Mouse (Mus musculus): Measurements from ENCODE around the gene Tmcc3. TPM values are rescaled to one million over a fixed set of nuclear protein-coding genes. Genes with fewer than 3 reads are reported as not detected.

Gene Tmcc3
- polyA plus RNA-seq, 1 experiment from 2014 or later = 7.5 TPM

GRCm38 (mm10) chr10:94298471-94298870 is 13.3 kb upstream of the Tmcc3 start, which contains the start of gene Gm4792:
Gene Gm4792 (minus strand): TSS chr10:94298703.
- Histone ChIP-seq H3K9me3 (no peaks in the 10 kb centered on the region), H3K9ac (replicated peaks) (no peak within 1 kb of the TSS), H3K4me1 (peaks cover 17% of the 10 kb centered on the region), H3K27me3 (no peaks in the 10 kb centered on the region), H3K4me2 (replicated peaks) (no peak within 1 kb of the TSS), H3K27ac (replicated peaks) (no peak within 1 kb of the TSS), H3K4me3 (no peak within 1 kb of the TSS), H3K36me3 (no peaks in the 10 kb centered on the region)
- no peak for ATAC-seq (replicated peaks)
- WGBS = 87% methylated on average over 3 of the region's 3 CpGs

DNA sequence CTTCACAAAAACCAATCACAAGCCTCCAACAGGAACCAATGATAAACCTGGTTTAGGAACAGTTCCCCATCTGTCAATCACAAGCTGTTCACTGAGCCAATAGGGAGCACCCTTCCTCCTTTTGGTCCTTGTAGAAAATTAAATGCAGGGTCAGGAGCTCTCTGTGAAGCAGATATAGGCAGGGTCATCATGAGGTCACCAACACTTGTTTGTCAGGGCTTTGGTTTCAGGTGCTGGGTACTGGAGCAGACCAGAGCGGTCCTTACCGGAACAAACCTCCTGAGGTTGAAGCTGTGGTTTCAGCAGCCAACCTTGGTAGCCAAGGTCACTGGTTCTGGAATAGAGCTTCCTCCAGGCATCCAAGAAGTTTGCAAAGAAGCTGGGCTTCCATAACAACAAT is 12.4 kb upstream of the Tmcc3 start:
- Histone ChIP-seq H3K36me3 (no peaks in the 10 kb centered on the region), H3K27me3 (no peaks in the 10 kb centered on the region), H3K4me1 (peaks cover 17% of the 10 kb centered on the region), H3K27ac (replicated peaks) (no peak overlapping the region), H3K9me3 (no peaks in the 10 kb centered on the region), H3K4me3 (no peak overlapping the region), H3K4me2 (replicated peaks) (no peak overlapping the region), H3K9ac (replicated peaks) (no peak overlapping the region)
- WGBS = 97% methylated on average over 2 of the region's 2 CpGs
- no peak for ATAC-seq (replicated peaks)

- H3K4me2 ChIP-seq (replicated peaks) = no peak overlapping the region
- ATAC-seq (replicated peaks) = no peak
- no peaks in the 10 kb centered on the region for H3K36me3 ChIP-seq
- no peaks in the 10 kb centered on the region for H3K4me1 ChIP-seq
- H3K27ac ChIP-seq (replicated peaks) = no peak overlapping the region
- H3K4me3 ChIP-seq = no peak overlapping the region
- no peaks in the 10 kb centered on the region for H3K9me3 ChIP-seq
- WGBS = 41% methylated on average over 9 of the region's 9 CpGs
- no peaks in the 10 kb centered on the region for H3K27me3 ChIP-seq
- H3K9ac ChIP-seq (replicated peaks) = no peak overlapping the region
Measured at GRCm38 (mm10) chr10:94304064-94304657, 7.6 kb upstream of the Tmcc3 start.

DNA sequence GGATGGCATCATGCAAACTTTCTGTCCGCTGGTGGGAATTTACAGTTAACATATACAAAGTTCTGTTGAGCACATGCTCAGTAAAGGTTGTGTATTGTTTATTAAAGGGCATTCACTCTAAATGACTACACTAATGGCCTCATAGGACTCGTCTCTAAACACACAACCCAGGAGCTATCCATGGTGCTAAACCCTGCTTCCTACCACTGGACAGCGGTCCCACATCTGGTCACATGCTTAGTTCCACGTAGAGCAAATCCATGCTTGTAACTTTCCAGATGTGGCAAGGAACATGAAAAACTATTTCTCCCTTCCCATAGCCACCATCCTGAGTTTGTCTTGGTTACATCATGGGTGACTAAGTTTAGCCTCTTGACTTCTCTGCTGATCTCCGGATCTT is 6.2 kb upstream of the Tmcc3 start:
- no peak for ATAC-seq (replicated peaks)

DNA sequence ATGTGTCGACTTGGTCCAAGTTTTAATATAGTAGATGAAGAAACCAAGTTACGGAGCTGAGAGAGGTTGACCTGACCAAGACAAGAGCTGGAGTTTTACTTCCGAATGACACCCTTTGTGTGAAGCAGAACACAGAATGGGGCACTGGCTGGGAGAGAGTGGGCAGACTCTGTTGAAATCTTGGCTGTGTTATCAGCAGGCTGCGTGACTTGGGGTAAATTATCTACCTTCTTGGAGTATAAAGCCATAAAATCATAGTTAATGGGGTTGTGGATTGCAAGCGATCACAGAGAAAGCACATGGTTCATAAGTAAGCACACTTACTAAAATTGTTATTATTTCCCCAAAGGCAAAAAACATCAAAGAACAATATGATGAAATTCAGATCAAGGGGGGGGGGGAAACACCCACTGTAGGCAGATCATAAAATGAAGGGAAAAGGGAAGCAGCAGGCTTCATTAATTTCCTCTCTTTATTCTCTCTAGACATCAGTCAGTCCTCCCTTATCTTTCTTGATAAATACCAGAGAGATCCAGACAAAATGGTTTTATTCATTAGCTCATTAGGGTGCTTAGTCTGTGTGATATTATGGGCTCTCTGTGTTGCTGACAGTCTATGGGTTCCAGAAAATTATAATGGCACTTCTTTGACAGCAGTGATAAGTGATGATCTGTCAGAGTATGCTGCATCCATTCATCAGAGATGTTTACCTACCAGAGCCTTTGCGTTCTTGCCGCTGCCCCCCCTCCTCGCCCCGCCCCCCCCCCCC is 1.1 kb upstream of the Tmcc3 start:
- 0 out of 2 replicates have a peak overlapping the region, but pooled peaks have one; percentile 27 for H3K27ac ChIP-seq (replicated peaks)
- 0 out of 2 replicates have a peak, but pooled peaks have one; percentile 53 for ATAC-seq (replicated peaks)
- WGBS = 67% methylated on average over 6 of the region's 9 CpGs
- no peak overlapping the region for H3K4me2 ChIP-seq (replicated peaks)
- no peaks in the 10 kb centered on the region for H3K9me3 ChIP-seq
- H3K4me1 ChIP-seq = peaks cover 16% of the 10 kb centered on the region
- no peak overlapping the region for H3K4me3 ChIP-seq
- no peak overlapping the region for H3K9ac ChIP-seq (replicated peaks)
- no peaks in the 10 kb centered on the region for H3K36me3 ChIP-seq
- H3K27me3 ChIP-seq = peaks cover 8% of the 10 kb centered on the region; the same call in 1 of the 2 replicates

More for the DNA sequence above, 6.2 kb upstream of the Tmcc3 start:
- Histone ChIP-seq H3K4me3 (no peak overlapping the region), H3K9me3 (no peaks in the 10 kb centered on the region), H3K4me1 (no peaks in the 10 kb centered on the region), H3K9ac (replicated peaks) (no peak overlapping the region), H3K4me2 (replicated peaks) (no peak overlapping the region), H3K36me3 (no peaks in the 10 kb centered on the region), H3K27ac (replicated peaks) (no peak overlapping the region), H3K27me3 (no peaks in the 10 kb centered on the region)
- WGBS = 68% methylated on average over 5 of the region's 5 CpGs

GRCm38 (mm10) chr10:94312007-94312715 is 412 bp downstream of the Tmcc3 start:
- peak; percentile 81 for ATAC-seq (replicated peaks)
- no peaks in the 10 kb centered on the region for H3K9me3 ChIP-seq
- H3K27ac ChIP-seq (replicated peaks) = no peak overlapping the region
- peak overlapping the region; percentile 41 for H3K9ac ChIP-seq (replicated peaks)
- H3K4me3 ChIP-seq = peak overlapping the region; percentile 48
- H3K36me3 ChIP-seq = no peaks in the 10 kb centered on the region
- under 1% methylated on average over 45 of the region's 45 CpGs for WGBS
- H3K4me1 ChIP-seq = peaks cover 16% of the 10 kb centered on the region
- peaks cover 8% of the 10 kb centered on the region; the same call in 1 of the 2 replicates for H3K27me3 ChIP-seq
- peak overlapping the region; percentile 96 for H3K4me2 ChIP-seq (replicated peaks)

GRCm38 (mm10) chr10:94313146-94313545 is 1.4 kb downstream of the Tmcc3 start:
- no peak for ATAC-seq (replicated peaks)
- no peak overlapping the region for H3K9ac ChIP-seq (replicated peaks)
- WGBS = 86% methylated on average over 4 of the region's 4 CpGs
- H3K27me3 ChIP-seq = peaks cover 8% of the 10 kb centered on the region; the same call in 1 of the 2 replicates
- no peak overlapping the region for H3K4me2 ChIP-seq (replicated peaks)
- H3K9me3 ChIP-seq = no peaks in the 10 kb centered on the region
- H3K27ac ChIP-seq (replicated peaks) = no peak overlapping the region
- H3K4me3 ChIP-seq = no peak overlapping the region
- H3K4me1 ChIP-seq = peaks cover 16% of the 10 kb centered on the region
- H3K36me3 ChIP-seq = no peaks in the 10 kb centered on the region

GRCm38 (mm10) chr10:94318574-94318973 is 6.8 kb downstream of the Tmcc3 start:
- Histone ChIP-seq H3K4me2 (replicated peaks) (no peak overlapping the region), H3K4me3 (no peak overlapping the region), H3K36me3 (no peaks in the 10 kb centered on the region), H3K4me1 (peaks cover 7% of the 10 kb centered on the region), H3K9ac (replicated peaks) (no peak overlapping the region), H3K9me3 (no peaks in the 10 kb centered on the region), H3K27ac (replicated peaks) (no peak overlapping the region), H3K27me3 (no peaks in the 10 kb centered on the region)
- 27% methylated on average over 4 of the region's 4 CpGs for WGBS
- no peak for ATAC-seq (replicated peaks)

DNA sequence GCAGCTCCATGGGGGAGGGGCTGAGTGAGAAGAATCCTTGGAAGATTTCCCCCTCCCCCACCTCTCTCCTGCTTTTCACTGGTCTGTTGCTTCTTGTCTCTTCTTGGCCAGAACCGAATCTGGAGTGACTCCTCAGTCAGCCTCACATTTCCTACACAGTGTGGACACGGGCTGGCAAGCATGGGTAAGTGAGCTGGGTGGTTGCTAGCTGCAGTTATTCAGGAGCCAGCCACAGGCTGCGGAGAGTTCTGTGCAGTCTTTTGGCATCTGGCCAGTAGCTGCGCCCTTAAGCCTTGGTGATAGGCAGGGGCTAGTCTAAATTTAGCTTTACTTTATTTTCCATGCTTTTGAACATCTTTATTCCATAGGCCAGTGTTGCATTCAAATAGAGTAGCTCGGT is 18.2 kb downstream of the Tmcc3 start:
- WGBS = 20% methylated on average over 5 of the region's 5 CpGs

GRCm38 (mm10) chr10:94332358-94333137 is 20.8 kb downstream of the Tmcc3 start:
- H3K36me3 ChIP-seq = no peaks in the 10 kb centered on the region
- no peak overlapping the region for H3K27ac ChIP-seq (replicated peaks)
- no peak overlapping the region for H3K4me2 ChIP-seq (replicated peaks)
- H3K4me1 ChIP-seq = peaks cover 10% of the 10 kb centered on the region
- no peak for ATAC-seq (replicated peaks)
- 74% methylated on average over 16 of the region's 16 CpGs for WGBS
- H3K9me3 ChIP-seq = no peaks in the 10 kb centered on the region
- H3K27me3 ChIP-seq = no peaks in the 10 kb centered on the region
- no peak overlapping the region for H3K4me3 ChIP-seq
- no peak overlapping the region for H3K9ac ChIP-seq (replicated peaks)

More for the DNA sequence above, 18.2 kb downstream of the Tmcc3 start:
- Histone ChIP-seq H3K27ac (replicated peaks) (no peak overlapping the region), H3K4me1 (peaks cover 10% of the 10 kb centered on the region), H3K36me3 (no peaks in the 10 kb centered on the region), H3K4me2 (replicated peaks) (no peak overlapping the region), H3K9me3 (no peaks in the 10 kb centered on the region), H3K27me3 (no peaks in the 10 kb centered on the region), H3K9ac (replicated peaks) (no peak overlapping the region), H3K4me3 (no peak overlapping the region)
- ATAC-seq (replicated peaks) = peak; percentile 79

GRCm38 (mm10) chr10:94333328-94333727 is 21.6 kb downstream of the Tmcc3 start:
- H3K36me3 ChIP-seq = no peaks in the 10 kb centered on the region
- no peak for ATAC-seq (replicated peaks)
- no peak overlapping the region for H3K9ac ChIP-seq (replicated peaks)
- H3K4me3 ChIP-seq = no peak overlapping the region
- no peaks in the 10 kb centered on the region for H3K27me3 ChIP-seq
- no peaks in the 10 kb centered on the region for H3K9me3 ChIP-seq
- peaks cover 10% of the 10 kb centered on the region for H3K4me1 ChIP-seq
- H3K4me2 ChIP-seq (replicated peaks) = no peak overlapping the region
- H3K27ac ChIP-seq (replicated peaks) = no peak overlapping the region
- 83% methylated on average over 8 of the region's 8 CpGs for WGBS
